Mouse (Mus musculus) CH12.LX (cell line): Measurements from ENCODE around the gene Ypel2. TPM values are rescaled to one million over a fixed set of nuclear protein-coding genes. Genes with fewer than 3 reads are reported as not detected.

Experiments used
- DNase-seq: peaks from one replicate; pipeline ENCODE4 v3.0.0-alpha.2; 2013; ENCODE audit errors: extremely low read depth
- H3K27ac ChIP-seq: 2 replicates; pipeline ENCODE4 v1.5.1; 2012; ENCODE audit warnings: low read depth, mild to moderate bottlenecking, control low read depth, moderate library complexity; ENCODE audit not compliant: insufficient read depth
- H3K27me3 ChIP-seq: replicated peaks from 2 replicates; pipeline ENCODE3; 2012; ENCODE audit warnings: inconsistent platforms
- H3K36me3 ChIP-seq, 2 experiments: replicated peaks in 1 of 2; 2 replicates each; pipeline versions ENCODE3 to v1.6.1; 2012; ENCODE audit warnings: inconsistent platforms in 1 of 2, low read length in 1 of 2, mild to moderate bottlenecking in 1 of 2, mixed read lengths in 1 of 2, moderate library complexity in 1 of 2; ENCODE audit not compliant: control insufficient read depth in 1 of 2, insufficient read depth in 1 of 2
- H3K4me1 ChIP-seq, 2 experiments: 2 replicates each; pipeline ENCODE4 v1.6.1; 2012; ENCODE audit warnings: inconsistent platforms in 1 of 2, moderate library complexity in 1 of 2; ENCODE audit not compliant: insufficient read depth in 2 of 2, control insufficient read depth in 1 of 2
- H3K4me2 ChIP-seq: 2 replicates; pipeline ENCODE4 v1.6.1; 2012; ENCODE audit warnings: low read depth, mild to moderate bottlenecking, control low read depth; ENCODE audit not compliant: poor library complexity, insufficient read depth, severe bottlenecking
- H3K4me3 ChIP-seq, 3 experiments: fragments of 150-350 bp in 1 of 3; sonication (generic) in 1 of 3; replicated peaks in 1 of 3; 2 replicates each; pipeline versions ENCODE3 to v1.5.1; 2011 to 2012; ENCODE audit warnings: low read depth in 2 of 3, low read length in 2 of 3, mild to moderate bottlenecking in 2 of 3, moderate library complexity in 2 of 3, control low read depth in 1 of 3, improper control_type of control experiment in 1 of 3, inconsistent platforms in 1 of 3, mixed read lengths in 1 of 3; ENCODE audit not compliant: poor library complexity in 1 of 3
- H3K79me2 ChIP-seq: replicated peaks from 2 replicates; pipeline ENCODE4 v1.6.1; 2012; ENCODE audit warnings: mild to moderate bottlenecking, moderate library complexity; ENCODE audit not compliant: control insufficient read depth, poor library complexity, insufficient read depth, severe bottlenecking; ENCODE audit errors: extremely low read depth
- H3K9ac ChIP-seq: 2 replicates; pipeline ENCODE4 v1.6.1; 2012; ENCODE audit warnings: low read depth, mild to moderate bottlenecking, control low read depth, moderate library complexity; ENCODE audit not compliant: insufficient read depth
- H3K9me3 ChIP-seq: replicated peaks from 2 replicates; pipeline ENCODE3; 2012; ENCODE audit warnings: low read length, inconsistent platforms, mixed read lengths
- BHLHE40 ChIP-seq: IDR thresholded peaks from 2 replicates; pipeline ENCODE4 v1.6.1; 2011; ENCODE audit warnings: mild to moderate bottlenecking, low read depth, low read length, improper control_type of control experiment
- CHD1 ChIP-seq: IDR thresholded peaks from 2 replicates; pipeline ENCODE4 v1.6.1; 2012; ENCODE audit warnings: low read depth, low read length, improper control_type of control experiment, inconsistent platforms
- CHD2 ChIP-seq: IDR thresholded peaks from 2 replicates; pipeline ENCODE4 v1.6.1; 2011; ENCODE audit warnings: low read length, improper control_type of control experiment
- CTCF ChIP-seq, 2 experiments: IDR thresholded peaks in 1 of 2; conservative IDR thresholded peaks in 1 of 2; 2 replicates each; pipeline ENCODE4 v1.5.1; 2011 to 2012; ENCODE audit warnings: low read depth in 2 of 2, low read length in 2 of 2, improper control_type of control experiment in 1 of 2, inconsistent platforms in 1 of 2, mild to moderate bottlenecking in 1 of 2, moderate library complexity in 1 of 2
- E2F4 ChIP-seq: IDR thresholded peaks from 2 replicates; pipeline ENCODE4 v1.6.1; 2011; ENCODE audit warnings: low read depth, low read length, improper control_type of control experiment; ENCODE audit not compliant: insufficient replicate concordance
- EP300 ChIP-seq: IDR thresholded peaks from 2 replicates; pipeline ENCODE4 v1.6.1; 2011; ENCODE audit warnings: low read length, improper control_type of control experiment
- GABPA ChIP-seq: IDR thresholded peaks from 2 replicates; pipeline ENCODE4 v1.6.1; 2012; ENCODE audit warnings: low read depth, low read length, improper control_type of control experiment, inconsistent platforms; ENCODE audit not compliant: insufficient replicate concordance
- HCFC1 ChIP-seq: IDR thresholded peaks from 2 replicates; pipeline ENCODE4 v1.6.1; 2012; ENCODE audit warnings: low read depth, mild to moderate bottlenecking, inconsistent platforms, low read length, improper control_type of control experiment
- JUND ChIP-seq: conservative IDR thresholded peaks from 2 replicates; pipeline ENCODE4 v1.6.1; 2011; ENCODE audit warnings: low read depth, low read length, improper control_type of control experiment
- KAT2A ChIP-seq: IDR thresholded peaks from 2 replicates; pipeline ENCODE4 v1.6.1; 2012; ENCODE audit warnings: low read length, improper control_type of control experiment, inconsistent platforms; ENCODE audit not compliant: insufficient replicate concordance
- MAFK ChIP-seq: IDR thresholded peaks from 2 replicates; pipeline ENCODE4 v1.6.1; 2011; ENCODE audit warnings: low read length, improper control_type of control experiment; ENCODE audit not compliant: insufficient replicate concordance
- MAX ChIP-seq: IDR thresholded peaks from 2 replicates; pipeline ENCODE4 v1.6.1; 2011; ENCODE audit warnings: low read length, improper control_type of control experiment
- MXI1 ChIP-seq: IDR thresholded peaks from 2 replicates; pipeline ENCODE4 v1.6.1; 2011; ENCODE audit warnings: mild to moderate bottlenecking, low read depth, low read length, improper control_type of control experiment
- NELFE ChIP-seq: IDR thresholded peaks from 2 replicates; pipeline ENCODE4 v1.6.1; 2011; ENCODE audit warnings: low read depth, low read length, improper control_type of control experiment
- NRF1 ChIP-seq: IDR thresholded peaks from 2 replicates; pipeline ENCODE4 v1.6.1; 2014; ENCODE audit warnings: low read depth, mild to moderate bottlenecking, inconsistent platforms, low read length, improper control_type of control experiment, moderate library complexity
- SIN3A ChIP-seq: IDR thresholded peaks from 2 replicates; pipeline ENCODE4 v1.6.1; 2012; ENCODE audit warnings: low read length, improper control_type of control experiment, inconsistent platforms
- TCF12 ChIP-seq: IDR thresholded peaks from 2 replicates; pipeline ENCODE4 v1.6.1; 2014; ENCODE audit warnings: low read depth, mild to moderate bottlenecking, inconsistent platforms, low read length, improper control_type of control experiment
- UBTF ChIP-seq: IDR thresholded peaks from 2 replicates; pipeline ENCODE4 v1.6.1; 2012; ENCODE audit warnings: low read depth, mild to moderate bottlenecking, inconsistent platforms, low read length, improper control_type of control experiment, moderate library complexity
- USF1 ChIP-seq: IDR thresholded peaks from 2 replicates; pipeline ENCODE4 v1.6.1; 2014; ENCODE audit warnings: low read depth, mild to moderate bottlenecking, inconsistent platforms, low read length, improper control_type of control experiment
- USF2 ChIP-seq: conservative IDR thresholded peaks from 2 replicates; pipeline ENCODE4 v1.6.1; 2011; ENCODE audit warnings: low read depth, low read length, improper control_type of control experiment
- ZKSCAN1 ChIP-seq: IDR thresholded peaks from 2 replicates; pipeline ENCODE4 v1.6.1; 2012; ENCODE audit warnings: low read depth, inconsistent platforms, low read length, improper control_type of control experiment, borderline replicate concordance
- ZNF384 ChIP-seq: IDR thresholded peaks from 2 replicates; pipeline ENCODE4 v1.6.1; 2012; ENCODE audit warnings: low read depth, low read length, improper control_type of control experiment, inconsistent platforms
- dilution Hi-C: fragments of 300-500 bp; cut with MboI; formaldehyde crosslinking; loops from 2 replicates; pipeline ENCODE4 v1.14.3; 2020; ENCODE audit warnings: low sequenced_read_pairs; ENCODE audit not compliant: extremely low pct_unique_long_range_greater_than_20kb, extremely low pct_ligation_motif_present
- in situ Hi-C: fragments of 300-500 bp; cut with MboI; formaldehyde crosslinking; loops from 3 replicates; pipeline ENCODE4 v1.14.3; 2019; ENCODE audit warnings: low sequenced_read_pairs, low pct_ligation_motif_present, low pct_unique_long_range_greater_than_20kb, mixed read lengths
- polyA plus RNA-seq: library from polyadenylated mRNA; unstranded; fragments of >175 nt; gene quantifications from 2 replicates; pipeline ENCODE4 v1.2.1, GENCODE M21; 2012; ENCODE audit warnings: low read depth; ENCODE audit not compliant: insufficient read length
- total RNA-seq, 2 experiments: library from RNA; depleted of rRNA; stranded (reverse); fragments of 300-350 nt in 1 of 2; fragments of >200 nt in 1 of 2; gene quantifications; 2 replicates each; pipeline ENCODE4 v1.2.3; 2012 to 2014

The Ypel2 gene
- total and polyA plus RNA-seq, 3 experiments = 0.38 to 0.91 (median 0.59) TPM

DNA sequence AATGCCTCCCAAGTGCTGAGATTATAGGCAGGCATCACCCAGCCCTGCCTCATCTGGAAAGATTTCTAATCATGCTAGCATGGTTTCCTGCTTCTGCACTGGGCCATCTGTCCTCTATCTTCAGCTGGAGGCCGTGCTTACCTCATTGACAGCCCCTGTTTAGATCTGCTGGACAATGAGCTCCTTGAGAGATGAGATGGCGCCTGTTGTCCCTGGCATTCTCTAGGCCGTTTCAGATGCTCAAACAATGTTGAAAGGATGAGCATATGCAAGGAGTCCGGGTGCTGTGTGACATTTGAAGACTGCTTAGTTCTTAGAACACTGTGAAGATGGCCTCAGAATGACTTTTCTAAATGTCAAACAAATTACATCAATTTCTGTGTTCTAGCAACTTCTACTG is 88.8 kb downstream of the Ypel2 start:
- Histone ChIP-seq H3K4me1 (peaks cover 0 to 31% of the 10 kb centered on the region in 2 experiments; a peak in 2 of 4 replicates), H3K27me3 (peaks cover 6% of the 10 kb centered on the region), H3K79me2 (no peaks in the 10 kb centered on the region), H3K27ac (no peak overlapping the region), H3K9ac (no peak overlapping the region), H3K4me2 (no peak overlapping the region), H3K36me3 (no peaks in the 10 kb centered on the region), H3K4me3 (no peak overlapping the region), H3K9me3 (no peaks in the 10 kb centered on the region)
- in situ Hi-C loops (loop anchor here (10.0 kb wide), 1 partner anchor 100 kb away; no protein-coding TSS in a partner anchor), dilution Hi-C loops (no loop called here)
- TF ChIP-seq CHD1 (no peak), ZNF384 (no peak), SIN3A (no peak), UBTF (no peak), NELFE (no peak), JUND (no peak), HCFC1 (no peak), E2F4 (no peak), NRF1 (no peak), MAX (no peak), BHLHE40 (no peak), MXI1 (no peak), CHD2 (no peak), ZKSCAN1 (no peak), USF2 (no peak), KAT2A (no peak), TCF12 (no peak), MAFK (no peak)
- no peak for DNase-seq

DNA sequence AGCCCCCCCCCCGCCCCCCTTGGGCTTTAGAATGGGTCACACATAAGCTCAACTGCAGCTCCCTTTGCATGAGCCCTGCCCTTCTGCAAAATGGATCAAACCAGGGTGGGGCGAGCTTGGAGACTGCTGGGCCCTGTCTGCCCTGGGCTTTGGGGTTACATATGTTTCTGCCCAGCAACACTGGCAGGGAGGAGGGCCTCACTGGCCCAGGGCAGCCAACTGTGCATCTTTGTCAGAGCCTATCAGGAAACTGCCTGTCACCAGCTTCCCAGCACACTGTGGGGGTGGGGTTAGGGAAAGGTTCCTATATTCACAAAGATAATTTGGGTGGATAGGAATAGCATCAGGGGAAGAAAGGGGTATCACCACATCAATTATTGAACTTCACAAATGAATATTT is 95.1 kb downstream of the Ypel2 start:
- Histone ChIP-seq H3K4me1 (peaks cover 2 to 8% of the 10 kb centered on the region in 2 experiments; a peak in 3 of 4 replicates), H3K27ac (no peak overlapping the region), H3K36me3 (no peaks in the 10 kb centered on the region)
- in situ Hi-C loops = no loop called here
- TF ChIP-seq EP300 (no peak), USF1 (no peak), ZKSCAN1 (no peak), JUND (no peak), CTCF (conservative IDR thresholded peaks at IDR 0.05 in 1 of 2, IDR thresholded peaks at IDR 0.05 in 1 of 2; ENCODE audit: low read depth in 2 of 2, low read length in 2 of 2) (no peak), GABPA (no peak)
- TF ChIP-seq, all 38 proteins: peak for 0
- H3K9me3 ChIP-seq = no peaks in the 10 kb centered on the region
- H3K4me2 ChIP-seq = no peak overlapping the region
- peaks cover 11% of the 10 kb centered on the region for H3K27me3 ChIP-seq
- no peak overlapping the region for H3K9ac ChIP-seq
- dilution Hi-C loops = no loop called here
- no peak overlapping the region for H3K4me3 ChIP-seq
- no peak for DNase-seq
- no peaks in the 10 kb centered on the region for H3K79me2 ChIP-seq
